Mouse (Mus musculus) stomach, embryonic 14.5 days (tissue): ENCODE data around the gene Timm13. TPM values are rescaled to one million over a fixed set of nuclear protein-coding genes. Genes with fewer than 3 reads are reported as not detected.

Source experiments
- ATAC-seq: fragments of 200-750 bp; cut with Nextera tagmentation; 2 replicates; pipeline ENCODE4 v1.8.0; 2017; ENCODE audit warnings: low read depth, moderate TSS enrichment; ENCODE audit not compliant: insufficient number of reproducible peaks, insufficient read depth, low FRiP score
- H3K27ac ChIP-seq: fragments of 300-500 bp; sonication (generic); 2 replicates; pipeline ENCODE4 v1.5.1; 2014; ENCODE audit warnings: mild to moderate bottlenecking, low read length, moderate library complexity, mixed read lengths
- H3K27me3 ChIP-seq: fragments of 300-500 bp; sonication (generic); 2 replicates; pipeline ENCODE4 v1.6.1; 2014; ENCODE audit warnings: low read length, control low read depth, mixed read lengths; ENCODE audit not compliant: control insufficient read depth, insufficient read depth
- H3K36me3 ChIP-seq: fragments of 300-500 bp; sonication (generic); 2 replicates; pipeline ENCODE4 v1.6.1; 2014; ENCODE audit warnings: mild to moderate bottlenecking, control low read depth, low read length, moderate library complexity, mixed read lengths; ENCODE audit not compliant: control insufficient read depth, insufficient read depth
- H3K4me1 ChIP-seq: fragments of 300-500 bp; sonication (generic); 2 replicates; pipeline ENCODE4 v1.6.1; 2014; ENCODE audit warnings: low read length, control low read depth, mixed read lengths; ENCODE audit not compliant: control insufficient read depth, insufficient read depth
- H3K4me2 ChIP-seq: fragments of 300-500 bp; sonication (generic); replicated peaks from 2 replicates; pipeline ENCODE4 v1.6.1; 2014; ENCODE audit warnings: low read depth, low read length, control low read depth
- H3K4me3 ChIP-seq: fragments of 300-500 bp; sonication (generic); 2 replicates; pipeline ENCODE4 v1.5.1; 2014; ENCODE audit warnings: low read depth, low read length, control low read depth
- H3K9ac ChIP-seq: fragments of 300-500 bp; sonication (generic); replicated peaks from 2 replicates; pipeline ENCODE4 v1.6.1; 2014; ENCODE audit warnings: low read depth, mild to moderate bottlenecking, control low read depth, low read length, moderate library complexity, mixed read lengths
- H3K9me3 ChIP-seq: fragments of 300-500 bp; sonication (generic); 2 replicates; pipeline ENCODE4 v1.6.1; 2016; ENCODE audit warnings: low read depth, low read length, control low read depth; ENCODE audit not compliant: control insufficient read depth
- WGBS: fragments of 180-500 bp; shearing (Covaris S2); extraction: QIAGEN DNeasy Blood & Tissue Kit; methylation state at CpG from one replicate; pipeline ENCODE4 v1.1.7; 2014; 5-methylcytosine and 5-hydroxymethylcytosine counted together
- polyA plus RNA-seq: library from polyadenylated mRNA; unstranded; fragments of >200 nt; fragmentation: Nextera tagmentation; extraction: Ambion mirVana; gene quantifications from 2 replicates; pipeline ENCODE4 v1.2.1, GENCODE M21; 2014

The Timm13 gene
- polyA plus RNA-seq, 1 experiment from 2014 or later: 340 TPM

GRCm38 (mm10) chr10:80935698-80936097 lies 34.9 kb upstream of the Timm13 start:
- no peak overlapping the region for H3K27ac ChIP-seq
- peak overlapping the region; percentile 73 for H3K4me2 ChIP-seq
- 5% methylated on average over 17 of the region's 17 CpGs for WGBS

GRCm38 (mm10) chr10:80935241-80935640 lies 34.5 kb upstream of the Timm13 start:
- peaks cover 8% of the 10 kb centered on the region; the same call in 1 of the 2 replicates for H3K27me3 ChIP-seq
- H3K4me1 ChIP-seq: peaks cover 78% of the 10 kb centered on the region
- no peaks in the 10 kb centered on the region for H3K9me3 ChIP-seq
- 28% methylated on average over 3 of the region's 3 CpGs for WGBS
- no peak overlapping the region for H3K9ac ChIP-seq
- no peak overlapping the region; the same call in 1 of the 2 replicates for H3K4me2 ChIP-seq
- H3K36me3 ChIP-seq: no peaks in the 10 kb centered on the region
- no peak overlapping the region for H3K27ac ChIP-seq
- H3K4me3 ChIP-seq: no peak overlapping the region
- ATAC-seq: no peak

More at GRCm38 (mm10) chr10:80935698-80936097, 34.9 kb upstream of the Timm13 start:
- peaks cover 78% of the 10 kb centered on the region for H3K4me1 ChIP-seq
- H3K9me3 ChIP-seq: no peaks in the 10 kb centered on the region
- H3K36me3 ChIP-seq: no peaks in the 10 kb centered on the region
- no peak for ATAC-seq
- H3K9ac ChIP-seq: no peak overlapping the region
- peaks cover 8% of the 10 kb centered on the region; the same call in 1 of the 2 replicates for H3K27me3 ChIP-seq
- H3K4me3 ChIP-seq: peak overlapping the region; percentile 25; the same call in 1 of the 2 replicates

- Histone ChIP-seq H3K9me3 (no peaks in the 10 kb centered on the region), H3K27me3 (peaks cover 8% of the 10 kb centered on the region; the same call in 1 of the 2 replicates), H3K27ac (no peak overlapping the region), H3K9ac (no peak overlapping the region), H3K4me1 (peaks cover 71% of the 10 kb centered on the region), H3K4me2 (no peak overlapping the region), H3K4me3 (no peak overlapping the region), H3K36me3 (no peaks in the 10 kb centered on the region)
- WGBS: 52% methylated on average over 14 of the region's 14 CpGs
- ATAC-seq: no peak
Observed at GRCm38 (mm10) chr10:80934136-80934985, 33.6 kb upstream of the Timm13 start.

- ATAC-seq: no peak
- no peaks in the 10 kb centered on the region for H3K9me3 ChIP-seq
- peaks cover 69% of the 10 kb centered on the region for H3K4me1 ChIP-seq
- no peaks in the 10 kb centered on the region for H3K36me3 ChIP-seq
- H3K4me2 ChIP-seq: peak overlapping the region; percentile 94
- WGBS: 2% methylated on average over 21 of the region's 21 CpGs
- 0 out of 2 replicates have a peak overlapping the region, but pooled peaks have one; percentile 16 for H3K27ac ChIP-seq
- H3K4me3 ChIP-seq: no peak overlapping the region
- no peak overlapping the region for H3K9ac ChIP-seq
- peaks cover 8% of the 10 kb centered on the region; the same call in 1 of the 2 replicates for H3K27me3 ChIP-seq
Observed at GRCm38 (mm10) chr10:80933421-80933979, 32.7 kb upstream of the Timm13 start.

- H3K27me3 ChIP-seq: peaks cover 8% of the 10 kb centered on the region; the same call in 1 of the 2 replicates
- peaks cover 66% of the 10 kb centered on the region for H3K4me1 ChIP-seq
- H3K4me3 ChIP-seq: peak overlapping the region; percentile 29
- no peaks in the 10 kb centered on the region for H3K9me3 ChIP-seq
- 0 out of 2 replicates have a peak overlapping the region, but pooled peaks have one; percentile 16 for H3K27ac ChIP-seq
- WGBS: 1% methylated on average over 17 of the region's 17 CpGs
- H3K9ac ChIP-seq: no peak overlapping the region; the same call in 1 of the 2 replicates
- no peak for ATAC-seq
- no peaks in the 10 kb centered on the region for H3K36me3 ChIP-seq
- peak overlapping the region; percentile 94 for H3K4me2 ChIP-seq
Observed at GRCm38 (mm10) chr10:80932700-80933420, 32.1 kb upstream of the Timm13 start.

GRCm38 (mm10) chr10:80932206-80932605 lies 31.4 kb upstream of the Timm13 start:
- Histone ChIP-seq H3K36me3 (no peaks in the 10 kb centered on the region), H3K9me3 (no peaks in the 10 kb centered on the region), H3K9ac (no peak overlapping the region; the same call in 1 of the 2 replicates), H3K4me3 (peak overlapping the region; percentile 29), H3K4me2 (peak overlapping the region; percentile 94), H3K27me3 (peaks cover 8% of the 10 kb centered on the region; the same call in 1 of the 2 replicates), H3K4me1 (peaks cover 60% of the 10 kb centered on the region), H3K27ac (no peak overlapping the region)
- WGBS: 2% methylated on average over 20 of the region's 20 CpGs
- ATAC-seq: no peak

GRCm38 (mm10) chr10:80931695-80932094 lies 30.9 kb upstream of the Timm13 start:
- Histone ChIP-seq H3K9ac (no peak overlapping the region; the same call in 1 of the 2 replicates), H3K4me1 (peaks cover 55% of the 10 kb centered on the region), H3K27me3 (peaks cover 8% of the 10 kb centered on the region; the same call in 1 of the 2 replicates), H3K36me3 (no peaks in the 10 kb centered on the region), H3K4me2 (peak overlapping the region; percentile 94), H3K4me3 (peak overlapping the region; percentile 29), H3K9me3 (no peaks in the 10 kb centered on the region), H3K27ac (no peak overlapping the region)
- WGBS: 6% methylated on average over 26 of the region's 26 CpGs
- ATAC-seq: no peak

GRCm38 (mm10) chr10:80931153-80931671 lies 30.4 kb upstream of the Timm13 start:
- peak overlapping the region; percentile 55 for H3K4me3 ChIP-seq
- peaks cover 8% of the 10 kb centered on the region; the same call in 1 of the 2 replicates for H3K27me3 ChIP-seq
- peak overlapping the region; percentile 67; the same call in 1 of the 2 replicates for H3K9ac ChIP-seq
- WGBS: 3% methylated on average over 13 of the region's 14 CpGs
- H3K27ac ChIP-seq: no peak overlapping the region
- no peak for ATAC-seq
- H3K9me3 ChIP-seq: no peaks in the 10 kb centered on the region
- no peaks in the 10 kb centered on the region for H3K36me3 ChIP-seq
- peak overlapping the region; percentile 94 for H3K4me2 ChIP-seq
- H3K4me1 ChIP-seq: peaks cover 50% of the 10 kb centered on the region
